Mouse (Mus musculus) midbrain, embryonic 10.5 days (tissue): Measurements from ENCODE around the gene Clic5. TPM values are rescaled to one million over a fixed set of nuclear protein-coding genes. Genes with fewer than 3 reads are reported as not detected.

Experiments
- DNase-seq: peaks from one replicate; pipeline ENCODE4 v3.0.0-alpha.2; 2017; ENCODE audit warnings: low spot score
- H3K27ac ChIP-seq: fragments of 300-500 bp; sonication (generic); replicated peaks from 2 replicates; pipeline ENCODE4 v1.5.1; 2016; ENCODE audit warnings: mild to moderate bottlenecking
- H3K27me3 ChIP-seq: fragments of 300-500 bp; sonication (generic); 2 replicates; pipeline ENCODE4 v1.6.1; 2016; ENCODE audit warnings: low read depth, mild to moderate bottlenecking; ENCODE audit not compliant: poor library complexity, severe bottlenecking
- H3K36me3 ChIP-seq: fragments of 300-500 bp; sonication (generic); 2 replicates; pipeline ENCODE4 v1.6.1; 2016; ENCODE audit warnings: mild to moderate bottlenecking, moderate library complexity
- H3K4me1 ChIP-seq: fragments of 300-500 bp; sonication (generic); 2 replicates; pipeline ENCODE4 v1.6.1; 2016
- H3K4me3 ChIP-seq: fragments of 300-500 bp; sonication (generic); 2 replicates; pipeline ENCODE4 v1.5.1; 2016; ENCODE audit warnings: mild to moderate bottlenecking, moderate library complexity
- H3K9me3 ChIP-seq: fragments of 300-500 bp; sonication (generic); replicated peaks from 2 replicates; pipeline ENCODE4 v1.6.1; 2016; ENCODE audit warnings: mild to moderate bottlenecking
- WGBS: fragments of 180-500 bp; shearing (Covaris S2); methylation state at CpG from one replicate; pipeline ENCODE4 v1.1.7; 2016; 5-methylcytosine and 5-hydroxymethylcytosine counted together
- polyA plus RNA-seq: library from polyadenylated mRNA; unstranded; fragments of >200 nt; fragmentation: Nextera tagmentation; extraction: Ambion mirVana; gene quantifications from 2 replicates; pipeline ENCODE4 v1.2.1, GENCODE M21; 2016

Clic5 gene
- polyA plus RNA-seq, 1 experiment from 2014 or later, result 0.23 TPM

DNA sequence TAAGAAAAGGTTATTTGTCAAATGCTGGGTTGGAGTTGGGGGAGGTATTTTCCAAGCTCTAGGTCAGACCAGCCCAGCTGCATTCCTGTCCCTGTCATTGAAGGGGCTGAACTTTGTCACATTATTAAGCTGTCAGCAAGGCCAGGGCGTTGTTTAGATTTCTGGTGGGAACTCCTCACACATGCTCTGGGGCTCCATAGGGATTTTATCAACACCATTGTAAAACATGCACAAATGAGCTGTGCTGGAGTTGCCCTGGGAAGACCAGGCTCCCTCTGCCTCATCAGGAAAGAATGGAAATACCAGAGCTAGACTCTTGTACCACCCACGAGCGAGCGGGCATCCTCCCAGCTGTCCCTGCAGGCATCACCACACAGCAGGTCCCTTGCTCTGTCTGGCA is 112.3 kb downstream of the Clic5 start:
- no peak overlapping the region for H3K27ac ChIP-seq
- peak; percentile 14 for DNase-seq
- 62% methylated on average over 4 of the region's 4 CpGs for WGBS

DNA sequence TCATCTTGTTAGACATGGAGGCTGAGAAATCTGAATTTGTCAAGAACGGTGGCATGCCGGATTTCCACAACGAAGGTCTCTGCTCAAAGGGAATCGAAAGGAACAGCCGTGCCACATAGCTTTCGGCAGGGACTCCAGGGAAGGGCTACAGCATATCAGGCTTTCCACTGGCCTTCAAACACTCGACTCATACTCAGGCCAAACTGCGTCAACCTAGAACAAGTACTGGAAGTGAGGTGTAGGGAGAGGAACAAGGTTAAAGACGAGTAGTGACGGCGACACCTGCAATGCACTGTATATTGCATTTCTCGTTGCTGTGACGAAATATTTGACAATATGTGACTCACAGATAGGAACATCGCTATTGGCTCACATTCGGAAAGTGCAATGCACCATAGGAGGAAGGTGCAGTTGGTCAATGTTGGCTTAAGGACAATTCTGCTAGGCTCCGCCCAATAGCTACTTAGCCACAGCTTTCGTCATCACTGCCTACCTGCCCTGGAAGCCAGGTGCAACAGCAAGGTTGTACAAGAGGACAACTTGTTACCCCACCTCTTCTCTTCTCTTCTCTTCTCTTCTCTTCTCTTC is 112.9 kb downstream of the Clic5 start:
- no peaks in the 10 kb centered on the region for H3K36me3 ChIP-seq
- peaks cover 12% of the 10 kb centered on the region for H3K4me1 ChIP-seq
- WGBS, result 90% methylated on average over 17 of the region's 17 CpGs
- no peak overlapping the region for H3K4me3 ChIP-seq
- no peak overlapping the region for H3K27ac ChIP-seq
- DNase-seq, result no peak
- H3K9me3 ChIP-seq, result no peaks in the 10 kb centered on the region
- no peaks in the 10 kb centered on the region for H3K27me3 ChIP-seq

More for the DNA sequence above, 112.3 kb downstream of the Clic5 start:
- Histone ChIP-seq H3K9me3 (no peaks in the 10 kb centered on the region), H3K4me1 (peaks cover 12% of the 10 kb centered on the region), H3K36me3 (no peaks in the 10 kb centered on the region), H3K4me3 (no peak overlapping the region), H3K27me3 (no peaks in the 10 kb centered on the region)

DNA sequence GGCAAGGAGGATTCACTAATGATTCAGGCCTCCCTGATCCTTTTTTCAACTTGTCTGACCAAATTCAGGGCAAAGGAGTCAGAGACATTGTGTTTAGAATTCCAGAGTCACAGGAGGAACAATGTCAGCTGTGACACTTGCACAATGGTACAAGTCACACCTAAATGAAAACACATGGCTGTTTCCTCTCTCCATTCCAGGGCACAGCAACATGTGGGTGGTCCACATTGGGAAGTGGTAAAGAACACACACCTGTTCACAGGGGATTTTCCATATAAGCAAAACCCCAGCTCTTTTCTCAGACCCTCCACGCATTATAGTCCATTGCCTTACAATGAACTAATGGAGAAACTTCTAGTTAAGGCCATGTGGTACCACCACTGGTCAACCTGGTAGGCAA is 115.7 kb downstream of the Clic5 start:
- Histone ChIP-seq H3K4me3 (no peak overlapping the region), H3K9me3 (no peaks in the 10 kb centered on the region), H3K27ac (no peak overlapping the region), H3K4me1 (peaks cover 12% of the 10 kb centered on the region), H3K27me3 (no peaks in the 10 kb centered on the region), H3K36me3 (no peaks in the 10 kb centered on the region)
- WGBS, result 82% methylated on average over 1 of the region's 1 CpGs
- no peak for DNase-seq

GRCm38 (mm10) chr17:44309914-44310622 is 121.7 kb downstream of the Clic5 start:
- no peak for DNase-seq
- no peaks in the 10 kb centered on the region for H3K27me3 ChIP-seq
- H3K4me3 ChIP-seq, result no peak overlapping the region
- H3K4me1 ChIP-seq, result no peaks in the 10 kb centered on the region
- H3K27ac ChIP-seq, result no peak overlapping the region
- 91% methylated on average over 10 of the region's 10 CpGs for WGBS
- H3K36me3 ChIP-seq, result no peaks in the 10 kb centered on the region
- no peaks in the 10 kb centered on the region for H3K9me3 ChIP-seq

DNA sequence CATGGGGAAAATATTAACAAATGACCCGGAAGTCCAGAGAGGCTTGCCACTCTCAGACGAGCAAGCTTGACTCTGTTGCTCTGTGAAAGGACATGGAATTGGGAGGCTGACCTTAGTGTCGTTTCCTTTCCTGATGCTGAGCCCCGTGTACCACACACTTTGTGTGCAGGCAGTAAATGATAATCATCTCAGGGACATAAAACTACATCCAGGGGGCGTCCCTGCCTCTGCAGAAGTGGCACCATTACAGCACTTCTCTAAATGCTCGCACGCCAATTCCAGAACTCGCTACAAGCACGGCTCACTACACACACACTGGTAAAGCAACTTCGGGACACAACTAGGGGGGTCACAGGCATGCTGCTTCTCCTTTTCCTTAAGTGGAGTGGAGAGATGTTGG is 136.9 kb downstream of the Clic5 start:
- 82% methylated on average over 10 of the region's 10 CpGs for WGBS

GRCm38 (mm10) chr17:44327279-44328146 is 139.1 kb downstream of the Clic5 start:
- no peak overlapping the region for H3K27ac ChIP-seq
- WGBS, result 71% methylated on average over 10 of the region's 10 CpGs
- DNase-seq, result no peak

More for the DNA sequence above, 136.9 kb downstream of the Clic5 start:
- no peaks in the 10 kb centered on the region for H3K27me3 ChIP-seq
- DNase-seq, result no peak
- no peaks in the 10 kb centered on the region for H3K36me3 ChIP-seq
- H3K27ac ChIP-seq, result no peak overlapping the region
- H3K4me3 ChIP-seq, result no peak overlapping the region
- no peaks in the 10 kb centered on the region for H3K9me3 ChIP-seq
- H3K4me1 ChIP-seq, result peaks cover 10% of the 10 kb centered on the region

DNA sequence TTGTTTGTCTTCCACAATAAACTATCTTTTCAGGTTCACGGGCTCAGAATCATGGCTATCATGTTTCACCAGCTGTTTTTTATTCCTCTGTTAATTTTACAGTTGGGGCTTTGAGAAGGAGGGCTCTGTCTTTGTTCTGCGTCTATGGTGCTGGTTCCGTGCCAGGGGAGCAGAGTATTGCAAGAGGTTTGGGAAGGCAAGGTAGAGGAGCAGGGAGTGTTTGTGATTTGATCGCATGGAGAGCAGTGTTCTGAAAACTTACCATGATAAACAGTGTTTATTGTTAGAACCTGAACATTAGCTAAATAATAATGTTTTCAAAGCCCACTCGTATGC is 139.7 kb downstream of the Clic5 start:
- WGBS, result 85% methylated on average over 5 of the region's 5 CpGs
- no peaks in the 10 kb centered on the region for H3K9me3 ChIP-seq
- no peak overlapping the region for H3K27ac ChIP-seq

More at GRCm38 (mm10) chr17:44327279-44328146, 139.1 kb downstream of the Clic5 start:
- H3K36me3 ChIP-seq, result no peaks in the 10 kb centered on the region
- H3K4me3 ChIP-seq, result no peak overlapping the region
- H3K4me1 ChIP-seq, result peaks cover 10% of the 10 kb centered on the region
- no peaks in the 10 kb centered on the region for H3K9me3 ChIP-seq
- no peaks in the 10 kb centered on the region for H3K27me3 ChIP-seq

More for the DNA sequence above, 139.7 kb downstream of the Clic5 start:
- no peaks in the 10 kb centered on the region for H3K36me3 ChIP-seq
- H3K4me3 ChIP-seq, result no peak overlapping the region
- H3K27me3 ChIP-seq, result no peaks in the 10 kb centered on the region
- peaks cover 10% of the 10 kb centered on the region for H3K4me1 ChIP-seq
- no peak for DNase-seq

Other genes starting within 250 kb of the Clic5 start
- 7.0 and 13.0 TPM in 2 replicates for gene Enpp5, start 109.8 kb upstream of the Clic5 start, polyA plus RNA-seq
- gene Enpp4, start 82.8 kb upstream of the Clic5 start, polyA plus RNA-seq, result 2.4 and 3.5 TPM in 2 replicates